Mouse (Mus musculus): ENCODE measurements around the gene Erc2. TPM values are rescaled to one million over a fixed set of nuclear protein-coding genes. Genes with fewer than 3 reads are reported as not detected.
"Not testable (repeated sequence)": the region's sequence is repeated elsewhere in the genome, so short reads cannot be mapped to it uniquely, and the experiment has no call there.

Gene Erc2
- total RNA-seq, 2 experiments from 2014 or later = not detected

DNA sequence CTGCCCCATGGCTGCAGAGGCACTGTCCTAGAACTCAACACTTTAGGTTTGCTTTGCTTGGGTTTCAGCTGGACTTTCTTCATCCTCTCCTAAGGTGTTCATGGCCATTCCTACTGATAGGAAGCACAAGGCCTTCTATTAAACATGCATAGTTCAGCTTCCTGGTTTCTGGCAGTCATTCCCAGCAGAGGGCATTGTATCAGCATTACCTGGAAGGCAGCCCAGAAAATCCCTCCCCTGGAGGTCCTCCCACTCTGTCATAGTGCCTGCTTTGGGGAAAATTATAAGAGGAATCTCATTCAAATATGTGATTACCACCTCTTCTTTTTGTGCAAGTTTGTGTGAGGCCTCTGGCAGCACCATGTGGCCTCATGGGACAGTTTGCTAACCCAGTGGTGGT, 199.6 kb downstream of the Erc2 start:
- no peak for ATAC-seq (replicated peaks; ENCODE audit: low FRiP score, poor library complexity, severe bottlenecking)

DNA sequence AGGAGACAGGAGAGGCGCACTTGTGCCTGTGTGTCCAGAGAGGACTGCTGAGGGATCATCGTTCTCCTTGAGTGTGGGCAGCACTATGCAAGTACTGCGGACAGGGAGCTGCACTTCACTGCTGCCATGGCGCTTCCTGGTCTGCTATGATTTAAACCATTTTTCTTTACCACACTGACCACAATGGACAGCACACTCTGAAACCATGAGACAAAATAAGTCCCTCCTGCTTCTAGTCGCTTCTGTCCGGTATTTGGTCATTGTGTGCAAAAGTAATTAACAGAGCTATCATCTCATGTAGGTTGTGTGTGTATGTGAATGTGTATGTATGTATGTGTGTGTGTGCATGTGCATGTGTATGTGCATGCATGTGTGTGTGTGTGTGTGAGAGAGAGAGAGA, 200.3 kb downstream of the Erc2 start:
- no peak for ATAC-seq (replicated peaks; ENCODE audit: low FRiP score, poor library complexity, severe bottlenecking)

DNA sequence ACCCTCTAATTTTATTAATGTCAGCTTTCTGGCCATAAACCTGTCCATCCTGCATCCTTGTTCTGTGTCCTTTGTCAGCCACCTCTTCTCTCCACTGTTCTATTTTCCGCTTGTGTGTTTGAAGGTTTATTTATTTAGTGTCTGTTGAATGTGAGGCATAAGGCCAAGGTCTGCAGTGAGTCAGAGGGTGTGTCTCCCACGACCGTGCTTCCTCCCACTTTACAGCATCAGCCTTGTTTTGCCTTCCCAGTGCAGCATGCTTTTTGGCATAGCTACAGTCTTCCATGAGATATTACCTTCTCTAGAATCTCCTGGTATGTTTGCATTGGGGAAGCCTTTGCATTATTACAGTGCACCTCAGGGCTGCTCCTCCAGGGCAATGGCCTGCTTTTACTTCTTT, 200.8 kb downstream of the Erc2 start:
- ATAC-seq (replicated peaks; ENCODE audit: low FRiP score, poor library complexity, severe bottlenecking) = no peak

DNA sequence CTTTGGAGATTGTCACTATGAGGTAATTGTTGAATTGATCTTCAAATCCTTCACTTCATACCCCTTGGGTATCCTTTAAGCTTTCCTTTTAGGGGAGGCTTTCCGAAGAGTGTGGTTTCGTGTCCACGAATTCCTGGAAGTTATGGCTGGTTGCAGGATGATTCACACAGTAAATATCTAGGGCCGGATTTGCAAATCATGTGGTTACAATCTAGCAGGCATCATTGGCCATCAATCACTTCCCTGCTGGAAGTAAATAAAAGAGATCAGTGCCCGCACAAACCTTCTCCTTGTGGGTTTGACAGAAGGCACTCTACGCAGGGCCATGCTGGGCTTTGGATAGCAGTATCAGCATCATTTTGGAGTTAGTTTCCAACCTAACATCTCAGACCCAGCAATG, 201.7 kb downstream of the Erc2 start:
- no peak for ATAC-seq (replicated peaks; ENCODE audit: low FRiP score, poor library complexity, severe bottlenecking)

DNA sequence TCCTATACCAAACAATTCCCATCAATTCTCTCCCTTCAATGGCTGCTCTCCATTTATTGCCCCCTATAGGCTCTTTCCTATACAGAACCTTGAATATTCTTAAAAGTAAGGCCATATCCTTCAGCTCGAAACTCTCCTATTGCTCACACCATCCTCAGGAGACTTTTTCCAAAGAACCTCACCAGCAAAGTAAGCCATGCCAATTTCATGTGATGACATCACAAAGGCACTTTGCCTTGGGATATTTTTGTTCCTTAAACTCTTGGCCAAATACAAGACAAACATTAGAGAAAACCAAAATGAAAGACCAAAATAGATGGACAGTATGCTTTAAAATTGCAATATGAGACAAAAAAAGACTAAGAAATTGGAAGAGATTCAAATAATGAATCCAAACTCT, 204.6 kb downstream of the Erc2 start:
- ATAC-seq (replicated peaks; ENCODE audit: low FRiP score, poor library complexity, severe bottlenecking) = no peak

DNA sequence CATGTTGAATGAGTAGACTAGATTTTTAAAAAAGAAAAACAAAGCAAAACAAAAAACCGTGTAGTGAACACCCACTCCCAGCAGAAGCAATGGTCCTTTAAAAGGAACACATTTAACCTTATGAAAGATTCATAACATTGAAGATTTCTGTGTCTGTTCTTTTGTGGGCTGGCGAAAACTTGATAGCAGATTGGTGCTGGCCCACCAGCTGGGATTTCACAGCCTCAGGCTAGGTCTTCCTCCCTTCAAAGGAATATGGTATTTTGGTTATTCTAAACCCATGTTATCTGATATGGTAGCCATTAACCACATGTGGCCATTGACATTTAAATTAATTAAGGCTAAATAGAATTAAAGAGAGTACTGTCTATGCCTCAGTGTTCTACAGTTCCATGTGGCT, 205.9 kb downstream of the Erc2 start:
- ATAC-seq (replicated peaks; ENCODE audit: low FRiP score, poor library complexity, severe bottlenecking) = no peak

DNA sequence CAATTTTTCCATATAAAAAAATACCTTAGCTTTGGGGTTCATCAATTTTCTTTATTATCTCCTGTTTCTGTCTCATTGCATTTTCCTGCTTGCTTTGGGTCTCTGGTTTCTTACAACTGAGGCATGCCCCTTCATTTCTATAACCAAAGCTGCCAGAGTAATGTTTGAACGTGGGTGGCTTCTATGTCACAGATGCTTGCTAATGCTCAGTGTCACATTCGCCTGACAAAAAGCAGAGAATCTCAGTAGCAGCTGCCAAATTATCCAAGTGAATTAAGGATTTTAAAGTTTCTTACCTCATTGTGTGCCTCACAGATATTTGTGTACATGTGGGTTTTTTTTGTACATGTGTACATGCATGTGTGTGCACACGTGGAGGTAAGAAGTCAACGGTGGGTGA, 210.0 kb downstream of the Erc2 start:
- ATAC-seq (replicated peaks; ENCODE audit: low FRiP score, poor library complexity, severe bottlenecking) = no peak

DNA sequence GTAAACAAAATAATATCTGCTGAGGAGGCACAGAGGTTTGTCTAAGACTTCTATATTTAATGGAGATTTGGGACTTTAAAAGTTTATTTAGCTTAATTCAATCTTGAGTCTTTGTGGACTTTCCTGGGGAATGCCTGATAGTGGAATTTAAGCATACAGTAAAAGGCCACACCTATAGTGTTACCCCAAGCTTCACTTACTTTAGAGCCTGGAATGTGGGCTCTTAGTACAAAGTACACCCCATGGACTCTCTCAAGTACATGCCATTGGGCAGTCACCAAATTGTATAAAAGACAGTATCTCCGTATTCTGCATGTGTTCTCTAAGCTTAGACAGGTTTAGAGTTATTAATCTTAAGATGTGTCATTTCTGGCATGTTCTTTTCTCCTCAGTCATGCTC, 213.1 kb downstream of the Erc2 start:
- ATAC-seq (replicated peaks; ENCODE audit: low FRiP score, poor library complexity, severe bottlenecking) = no peak

DNA sequence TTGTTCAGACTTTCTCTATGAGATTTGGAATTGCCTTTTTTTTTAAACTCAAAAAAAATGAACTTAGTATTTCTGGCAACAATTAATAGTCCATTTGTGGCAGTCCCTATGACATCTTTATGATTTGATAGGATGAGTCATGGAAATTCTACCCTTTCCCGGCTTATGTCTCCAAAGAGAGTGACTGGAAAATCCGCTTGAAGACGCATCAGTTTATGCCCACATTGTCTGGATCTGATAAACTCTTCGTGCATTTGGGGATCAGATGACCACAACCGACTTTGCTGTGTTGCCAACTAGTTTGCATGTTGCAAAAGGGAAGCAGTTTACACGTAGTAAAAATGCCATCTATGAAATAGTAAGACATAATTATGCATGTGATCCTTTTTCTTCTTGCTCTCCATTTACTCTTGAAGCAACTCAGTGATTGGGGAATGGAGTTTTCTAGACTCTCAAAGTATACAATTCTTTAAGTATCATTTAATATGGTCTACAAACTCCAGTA, 215.4 kb downstream of the Erc2 start:
- ATAC-seq (replicated peaks; ENCODE audit: low FRiP score, poor library complexity, severe bottlenecking) = no peak

DNA sequence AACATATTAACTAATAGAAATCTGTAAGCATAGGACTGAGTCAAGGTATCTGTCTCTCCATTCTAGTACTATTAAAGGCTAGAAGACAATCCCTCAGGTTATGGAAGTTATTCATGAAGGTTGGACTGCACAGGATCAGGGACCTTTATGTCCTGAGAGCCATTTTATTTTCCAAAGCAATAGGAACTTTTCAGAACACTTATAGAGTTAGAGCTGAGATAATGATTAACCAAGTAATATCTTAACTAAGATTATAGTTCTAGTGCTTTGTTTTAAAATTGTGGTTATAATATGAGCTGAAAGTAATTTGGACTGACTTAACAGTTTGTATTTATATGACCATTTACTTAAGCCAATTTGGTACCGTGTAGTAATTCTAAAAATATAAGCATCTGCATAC, 217.9 kb downstream of the Erc2 start:
- ATAC-seq (replicated peaks; ENCODE audit: low FRiP score, poor library complexity, severe bottlenecking) = no peak

DNA sequence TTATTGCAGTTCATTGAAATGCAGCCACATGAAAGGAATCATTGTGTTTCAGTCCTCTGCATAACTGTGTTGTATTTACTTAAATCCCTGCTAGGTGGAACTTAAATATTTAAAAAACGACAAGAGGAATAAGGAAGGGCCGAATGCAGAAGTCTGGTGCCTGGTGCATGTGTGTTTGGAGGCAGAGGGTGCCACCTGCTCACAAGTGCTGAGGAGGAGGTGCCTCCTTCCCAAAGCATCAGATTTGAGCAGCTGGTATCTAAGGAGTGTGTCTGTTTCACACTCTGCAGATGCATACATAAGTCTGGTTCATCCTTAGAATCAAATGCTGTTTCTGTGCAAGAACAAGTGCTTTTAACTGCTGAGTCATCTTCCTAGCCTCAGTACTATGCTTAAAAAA, 224.6 kb downstream of the Erc2 start:
- ATAC-seq (replicated peaks; ENCODE audit: low FRiP score, poor library complexity, severe bottlenecking) = no peak

DNA sequence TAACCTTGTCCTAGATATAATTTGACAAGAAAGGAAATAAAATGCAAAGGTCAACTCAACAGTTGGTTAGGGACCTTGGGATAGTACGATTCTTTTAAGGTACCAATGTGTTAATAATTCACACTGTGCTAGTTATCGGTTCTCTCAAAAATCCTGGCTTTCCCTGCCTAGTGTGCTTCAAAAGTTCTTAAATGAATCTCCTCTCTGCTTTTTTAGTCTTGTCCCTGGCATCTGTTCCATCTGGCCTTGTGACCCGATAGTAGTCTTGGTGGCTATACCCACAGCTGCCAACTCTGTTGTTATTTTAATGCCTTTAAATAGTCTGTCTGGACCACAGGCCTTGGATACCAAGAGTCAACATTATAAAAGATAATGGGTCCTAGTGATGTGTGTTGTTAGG, 225.1 kb downstream of the Erc2 start:
- no peak for ATAC-seq (replicated peaks; ENCODE audit: low FRiP score, poor library complexity, severe bottlenecking)

DNA sequence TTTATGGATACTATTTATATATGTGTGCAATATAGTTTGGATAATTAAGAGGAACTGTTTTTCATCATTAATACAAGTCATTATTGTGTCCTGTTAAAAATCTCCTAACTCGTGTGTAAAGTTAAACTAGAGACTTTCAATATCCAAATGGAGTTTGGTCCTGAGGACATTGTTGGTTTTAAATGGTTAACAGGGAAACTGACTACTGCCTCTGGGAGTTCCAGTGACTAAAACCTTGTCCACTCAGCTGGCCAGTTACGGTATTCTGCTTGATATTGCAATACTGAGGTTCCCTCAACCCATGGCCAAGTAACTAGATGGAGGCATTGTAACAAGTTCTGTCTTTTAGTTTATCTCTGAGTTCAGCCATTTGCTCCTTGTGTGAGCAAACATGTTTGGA, 229.0 kb downstream of the Erc2 start:
- ATAC-seq (replicated peaks; ENCODE audit: low FRiP score, poor library complexity, severe bottlenecking) = no peak

DNA sequence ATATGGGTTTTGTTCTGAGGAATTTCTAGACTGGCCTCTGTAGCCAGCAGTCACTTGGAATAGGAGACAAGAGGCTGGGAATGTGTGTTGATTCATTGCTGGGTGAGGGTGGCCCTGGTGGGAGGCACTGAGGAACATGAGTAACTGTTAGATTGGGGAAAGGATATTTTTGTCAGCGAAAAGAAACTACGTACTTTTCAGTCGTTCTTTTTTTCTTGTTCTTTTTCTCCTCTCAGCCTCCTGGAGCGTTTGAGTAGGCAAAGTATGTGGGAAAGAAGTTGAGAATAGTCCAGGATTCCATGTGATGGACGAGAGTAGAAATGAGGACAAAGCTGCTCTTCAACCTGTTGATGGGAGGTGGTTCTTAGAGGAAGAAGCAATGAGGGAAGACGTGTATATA, 230.4 kb downstream of the Erc2 start:
- ATAC-seq (replicated peaks; ENCODE audit: low FRiP score, poor library complexity, severe bottlenecking) = no peak

DNA sequence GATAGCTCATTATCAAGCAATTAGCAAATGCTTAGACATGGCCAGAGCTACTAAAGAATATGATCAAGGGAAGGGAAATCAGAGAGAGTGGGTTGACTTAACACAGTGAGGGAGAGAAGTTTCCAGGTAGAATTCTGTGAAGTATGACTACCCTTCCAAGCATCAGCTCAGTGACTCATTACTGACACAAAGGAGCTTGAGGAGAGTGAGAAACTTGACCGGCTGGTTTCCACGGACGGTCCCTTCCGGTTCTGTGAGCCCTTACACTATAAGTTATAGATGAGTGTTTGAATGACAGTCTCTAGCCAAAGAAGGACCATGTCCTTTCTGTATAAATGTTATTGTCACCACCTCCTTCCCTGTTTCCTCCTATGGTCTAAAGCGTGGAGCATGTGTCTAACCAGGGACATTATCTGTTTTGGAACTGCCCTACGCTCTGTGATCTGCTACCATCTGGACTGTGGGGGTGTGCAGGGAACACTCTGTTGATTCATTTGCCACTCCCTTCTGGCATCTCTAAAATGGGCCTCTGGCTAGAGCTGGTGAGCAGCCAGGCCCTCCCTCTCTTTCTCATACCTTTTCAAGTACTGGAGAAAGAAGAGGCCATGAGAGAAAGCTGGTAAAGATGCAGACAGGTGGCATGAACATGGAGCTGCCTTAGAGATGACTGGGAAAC, 238.3 kb downstream of the Erc2 start:
- no peak for ATAC-seq (replicated peaks; ENCODE audit: low FRiP score, poor library complexity, severe bottlenecking)

DNA sequence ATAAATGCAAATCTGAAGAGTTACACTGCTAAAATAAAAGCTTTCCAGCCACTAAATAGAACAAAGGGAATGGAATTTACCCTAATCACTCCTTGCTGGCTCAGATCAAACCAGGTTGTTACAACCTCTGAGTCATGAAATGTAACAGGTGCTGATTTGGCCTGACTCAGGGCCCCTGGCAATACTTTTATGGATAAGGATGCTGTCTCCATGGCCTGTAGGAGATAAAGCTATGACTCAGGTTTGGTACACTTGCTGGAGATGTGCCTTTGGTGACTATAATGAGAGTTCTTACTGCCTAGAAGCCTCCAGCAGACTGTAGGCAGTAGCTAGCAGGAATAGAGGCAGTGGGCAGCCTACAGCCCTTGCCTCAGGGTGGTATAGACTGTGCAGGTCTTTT, 240.1 kb downstream of the Erc2 start:
- no peak for ATAC-seq (replicated peaks; ENCODE audit: low FRiP score, poor library complexity, severe bottlenecking)

DNA sequence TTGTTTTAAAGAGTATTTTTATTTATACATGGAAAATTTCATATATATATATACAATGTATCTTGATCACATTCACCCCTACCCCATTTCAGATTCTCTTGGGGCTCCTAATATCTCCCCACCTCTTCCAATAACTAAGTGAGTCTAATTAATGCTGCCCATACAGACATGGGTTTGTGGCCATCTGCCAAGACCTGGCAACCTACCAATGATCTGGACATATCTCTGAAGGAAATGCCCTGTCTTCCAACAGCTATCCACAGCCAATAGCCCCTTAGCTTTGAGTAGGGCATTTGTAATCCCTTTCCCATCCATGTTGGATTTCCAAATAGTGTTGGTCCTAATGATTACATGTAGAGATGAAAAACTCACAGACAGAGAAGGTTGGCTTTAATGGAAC, 245.2 kb downstream of the Erc2 start:
- ATAC-seq (replicated peaks; ENCODE audit: low FRiP score, poor library complexity, severe bottlenecking) = no peak

DNA sequence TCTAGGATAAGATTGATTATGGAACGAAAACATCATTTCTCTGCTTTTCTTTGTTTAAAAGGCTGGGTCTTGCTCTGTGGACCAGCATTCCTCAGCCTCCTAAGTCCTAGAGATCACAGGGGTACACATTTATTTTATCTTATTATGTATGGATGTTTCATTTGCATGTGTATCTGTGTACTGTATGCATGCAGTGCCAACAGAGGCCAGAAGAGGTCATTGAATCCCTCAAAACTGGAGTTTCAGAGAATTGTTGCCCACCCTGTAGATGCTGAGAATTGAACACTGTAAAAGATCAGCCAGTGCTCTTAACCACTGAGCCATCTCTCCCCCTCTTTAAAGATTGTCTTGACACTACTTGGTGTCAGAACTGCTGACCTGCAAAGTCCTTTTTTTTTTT, 251.4 kb downstream of the Erc2 start:
- ATAC-seq (replicated peaks; ENCODE audit: low FRiP score, poor library complexity, severe bottlenecking) = no peak

DNA sequence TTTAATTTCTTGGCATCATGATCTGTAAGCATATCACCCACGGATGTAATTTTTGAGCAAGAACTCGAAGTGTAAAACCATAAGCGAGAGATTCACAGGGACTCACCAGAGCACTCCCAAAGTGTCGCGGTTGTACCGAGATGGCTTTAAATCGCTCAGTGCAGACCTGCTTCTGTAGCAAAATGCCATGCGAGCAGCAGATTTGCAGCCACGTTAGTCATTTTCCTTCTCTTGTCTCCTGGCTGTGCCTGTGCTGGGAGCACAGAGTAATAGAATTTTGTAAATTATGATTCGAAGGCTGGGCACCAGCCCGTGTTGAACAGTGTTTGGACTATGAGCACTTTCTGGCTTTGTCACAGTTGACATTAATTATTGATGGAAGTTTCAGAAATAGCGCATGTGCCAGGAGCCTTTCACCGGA, 253.8 kb downstream of the Erc2 start:
- no peak for ATAC-seq (replicated peaks; ENCODE audit: low FRiP score, poor library complexity, severe bottlenecking)

DNA sequence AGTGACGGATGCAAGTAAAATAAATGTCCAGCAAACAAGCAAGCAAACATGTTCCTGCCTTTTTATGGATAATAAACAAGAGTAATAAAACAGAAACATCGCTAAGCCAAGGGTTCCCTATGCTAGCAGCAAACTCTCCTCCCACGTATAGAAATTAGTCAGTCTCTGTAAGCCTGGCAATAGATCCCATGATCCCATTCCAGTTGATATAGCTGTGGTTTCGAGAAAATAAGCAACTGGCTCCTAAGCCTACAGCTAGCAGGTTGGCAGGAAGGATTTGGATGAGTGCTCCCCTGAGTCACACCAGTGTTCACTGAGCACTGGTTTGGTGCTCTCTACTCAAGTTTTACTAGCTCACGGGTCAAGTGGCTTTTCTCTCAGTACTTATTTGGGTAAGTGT, 259.7 kb downstream of the Erc2 start:
- ATAC-seq (replicated peaks; ENCODE audit: low FRiP score, poor library complexity, severe bottlenecking) = no peak

DNA sequence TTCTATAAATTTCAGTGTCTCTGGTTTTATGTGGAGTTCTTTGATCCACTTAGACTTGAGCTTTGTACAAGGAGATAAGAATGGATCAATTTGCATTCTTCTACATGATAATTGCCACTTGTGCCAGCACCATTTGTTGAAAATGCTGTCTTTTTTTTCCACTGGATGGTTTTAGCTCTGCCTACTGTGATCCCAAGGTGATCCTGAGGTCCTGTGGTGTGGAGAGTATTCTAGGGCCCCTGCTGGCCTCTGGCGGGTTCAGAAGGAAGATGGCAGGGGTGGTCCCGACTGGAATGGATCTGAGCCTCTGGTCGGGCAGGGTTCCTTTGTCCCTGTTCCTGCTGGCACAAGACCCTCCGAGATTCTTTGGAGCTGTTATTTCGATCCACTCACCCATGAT, 264.1 kb downstream of the Erc2 start:
- not testable (repeated sequence) for ATAC-seq (replicated peaks; ENCODE audit: low FRiP score, poor library complexity, severe bottlenecking)

DNA sequence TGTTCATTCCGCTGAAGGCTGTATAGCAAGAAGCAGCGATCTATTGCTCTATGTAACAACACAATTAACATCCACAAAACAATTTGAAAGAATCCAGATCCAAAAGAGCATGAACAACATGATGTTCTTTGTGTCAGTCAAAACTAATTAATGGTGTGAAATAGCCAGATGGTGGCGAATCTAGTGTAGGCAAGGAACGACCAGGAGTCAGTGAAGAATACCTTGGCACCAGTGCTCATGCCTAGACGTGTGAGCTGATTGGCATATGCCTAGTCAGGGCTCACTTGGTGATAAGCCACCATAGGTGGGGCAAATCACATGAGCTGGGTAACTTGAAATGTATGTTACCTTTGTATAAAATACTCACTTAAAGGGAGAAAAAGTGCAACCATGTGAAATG, 265.3 kb downstream of the Erc2 start:
- ATAC-seq (replicated peaks; ENCODE audit: low FRiP score, poor library complexity, severe bottlenecking) = no peak
